Mouse (Mus musculus) small intestine, adult 2 months (tissue): ENCODE data around the gene Tnfrsf18. TPM values are rescaled to one million over a fixed set of nuclear protein-coding genes. Genes with fewer than 3 reads are reported as not detected.

Source experiments
- H3K27ac ChIP-seq: fragments of 200-500 bp; 2 replicates; pipeline ENCODE4 v1.5.1; 2012; ENCODE audit warnings: low read depth, low read length, control low read depth, inconsistent platforms; ENCODE audit not compliant: insufficient read depth
- H3K27me3 ChIP-seq: fragments of 200-500 bp; 2 replicates; pipeline ENCODE4 v1.6.1; 2012; ENCODE audit warnings: mild to moderate bottlenecking, moderate library complexity, low read length, inconsistent platforms; ENCODE audit not compliant: control insufficient read depth, insufficient read depth
- H3K36me3 ChIP-seq: fragments of 200-500 bp; 2 replicates; pipeline ENCODE4 v1.6.1; 2012; ENCODE audit warnings: mild to moderate bottlenecking, low read length, control low read depth, inconsistent platforms; ENCODE audit not compliant: control insufficient read depth, insufficient read depth
- H3K4me1 ChIP-seq: fragments of 200-500 bp; 2 replicates; pipeline ENCODE4 v1.6.1; 2012; ENCODE audit warnings: low read length, inconsistent platforms, mixed read lengths; ENCODE audit not compliant: control insufficient read depth, insufficient read depth, insufficient read length
- H3K4me3 ChIP-seq: fragments of 200-500 bp; 2 replicates; pipeline ENCODE4 v1.5.1; 2012; ENCODE audit warnings: low read depth, mild to moderate bottlenecking, control low read depth, inconsistent platforms, low read length, moderate library complexity
- CTCF ChIP-seq: fragments of 200-500 bp; IDR thresholded peaks from 2 replicates; pipeline ENCODE4 v1.5.1; 2012; ENCODE audit warnings: low read depth, mild to moderate bottlenecking, control low read depth, inconsistent platforms, low read length, moderate library complexity, mixed read lengths; ENCODE audit not compliant: insufficient replicate concordance, insufficient read length; ENCODE audit errors: extremely low read depth
- POLR2A ChIP-seq: fragments of 200-500 bp; IDR thresholded peaks from 2 replicates; pipeline ENCODE4 v1.6.1; 2012; ENCODE audit warnings: low read depth, mild to moderate bottlenecking, control low read depth, inconsistent platforms, low read length, moderate library complexity
- WGBS: fragments of 180-500 bp; shearing (Covaris S2); methylation state at CpG from one replicate; pipeline ENCODE4 v1.1.7; 2018; 5-methylcytosine and 5-hydroxymethylcytosine counted together
- polyA plus RNA-seq: library from polyadenylated mRNA; depleted of rRNA; stranded (reverse); fragments of >200 nt; gene quantifications from 2 replicates; pipeline ENCODE4 v1.2.3, GENCODE M21; 2012

Gene Tnfrsf18
- polyA plus RNA-seq, 1 experiment: 6.1 TPM

GRCm38 (mm10) chr4:156021942-156022419 is 4.0 kb upstream of the Tnfrsf18 start:
- Histone ChIP-seq H3K4me3 (no peak overlapping the region), H3K4me1 (peaks cover 2% of the 10 kb centered on the region; the same call in 1 of the 2 replicates), H3K36me3 (0 out of 2 replicates have a peak, but pooled peaks cover 3% of the 10 kb centered on the region), H3K27me3 (no peaks in the 10 kb centered on the region), H3K27ac (no peak overlapping the region)
- no peak for TF ChIP-seq POLR2A
- no peak for TF ChIP-seq CTCF
- 43% methylated on average over 9 of the region's 9 CpGs for WGBS

GRCm38 (mm10) chr4:156023520-156023919 is 2.4 kb upstream of the Tnfrsf18 start:
- H3K36me3 ChIP-seq: peaks cover 4% of the 10 kb centered on the region; the same call in 1 of the 2 replicates
- H3K27ac ChIP-seq: no peak overlapping the region
- H3K4me3 ChIP-seq: no peak overlapping the region
- 80% methylated on average over 9 of the region's 9 CpGs for WGBS
- peaks cover 2% of the 10 kb centered on the region; the same call in 1 of the 2 replicates for H3K4me1 ChIP-seq
- no peak for TF ChIP-seq POLR2A
- TF ChIP-seq CTCF: no peak
- H3K27me3 ChIP-seq: no peaks in the 10 kb centered on the region

GRCm38 (mm10) chr4:156024184-156024583 is 1.8 kb upstream of the Tnfrsf18 start:
- H3K4me3 ChIP-seq: no peak overlapping the region
- peaks cover 4% of the 10 kb centered on the region; the same call in 1 of the 2 replicates for H3K36me3 ChIP-seq
- TF ChIP-seq CTCF (no peak), POLR2A (no peak)
- WGBS: 90% methylated on average over 7 of the region's 7 CpGs
- peaks cover 2% of the 10 kb centered on the region; the same call in 1 of the 2 replicates for H3K4me1 ChIP-seq
- no peak overlapping the region for H3K27ac ChIP-seq
- no peaks in the 10 kb centered on the region for H3K27me3 ChIP-seq

GRCm38 (mm10) chr4:156028580-156028979 is 2.6 kb downstream of the Tnfrsf18 start:
- H3K4me3 ChIP-seq: no peak overlapping the region
- no peak overlapping the region for H3K27ac ChIP-seq
- no peak for TF ChIP-seq CTCF
- no peak for TF ChIP-seq POLR2A
- H3K4me1 ChIP-seq: peaks cover 27% of the 10 kb centered on the region; the same call in 1 of the 2 replicates
- peaks cover 4% of the 10 kb centered on the region; the same call in 1 of the 2 replicates for H3K36me3 ChIP-seq
- WGBS: 90% methylated on average over 7 of the region's 7 CpGs
- H3K27me3 ChIP-seq: no peaks in the 10 kb centered on the region

GRCm38 (mm10) chr4:156030651-156031118 is 4.7 kb downstream of the Tnfrsf18 start:
- Histone ChIP-seq H3K4me1 (peaks cover 27% of the 10 kb centered on the region; the same call in 1 of the 2 replicates), H3K27ac (no peak overlapping the region), H3K4me3 (peak overlapping the region; percentile 58), H3K27me3 (no peaks in the 10 kb centered on the region), H3K36me3 (peaks cover 7% of the 10 kb centered on the region; the same call in 1 of the 2 replicates)
- TF ChIP-seq POLR2A: no peak
- TF ChIP-seq CTCF: no peak
- WGBS: 26% methylated on average over 9 of the region's 9 CpGs

GRCm38 (mm10) chr4:156031255-156031592 is 5.3 kb downstream of the Tnfrsf18 start:
- WGBS: 7% methylated on average over 7 of the region's 7 CpGs
- Histone ChIP-seq H3K27ac (peak overlapping the region; percentile 82), H3K4me3 (peak overlapping the region; percentile 58), H3K36me3 (peaks cover 7% of the 10 kb centered on the region; the same call in 1 of the 2 replicates), H3K4me1 (peaks cover 25% of the 10 kb centered on the region; the same call in 1 of the 2 replicates), H3K27me3 (no peaks in the 10 kb centered on the region)
- TF ChIP-seq POLR2A (no peak), CTCF (no peak)

GRCm38 (mm10) chr4:156031593-156032391 is 5.8 kb downstream of the Tnfrsf18 start:
- peaks cover 25% of the 10 kb centered on the region; the same call in 1 of the 2 replicates for H3K4me1 ChIP-seq
- no peak; the same call in 1 of the 2 replicates for TF ChIP-seq POLR2A
- TF ChIP-seq CTCF: no peak
- peak overlapping the region; percentile 58 for H3K4me3 ChIP-seq
- no peaks in the 10 kb centered on the region for H3K27me3 ChIP-seq
- H3K27ac ChIP-seq: peak overlapping the region; percentile 82
- peaks cover 7% of the 10 kb centered on the region; the same call in 1 of the 2 replicates for H3K36me3 ChIP-seq
- 1% methylated on average over 24 of the region's 24 CpGs for WGBS
